In the genomic region with DNA sequence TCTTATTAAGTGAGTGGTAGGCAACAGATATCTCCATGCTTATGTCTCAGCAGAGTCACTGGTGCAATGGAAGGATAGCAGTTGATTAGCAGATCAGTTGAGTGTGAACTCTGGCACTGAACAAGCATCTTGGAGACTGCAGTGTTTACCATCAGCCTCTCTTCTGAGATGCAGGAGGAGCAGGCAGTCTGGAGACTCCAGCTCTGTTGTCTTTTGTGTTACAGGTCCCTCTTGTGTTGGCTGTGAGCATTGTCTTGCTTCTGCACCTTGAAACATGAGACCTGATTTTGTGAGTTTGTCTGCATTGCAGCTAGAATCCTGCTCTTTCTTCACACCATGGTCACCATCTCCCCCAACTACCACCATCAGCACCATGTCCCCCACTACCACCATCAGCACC, we compare ENCODE assay signal across 8 mouse cellular contexts. TPM values are rescaled to one million over a fixed set of nuclear protein-coding genes. Genes with fewer than 3 reads are reported as not detected.
DNase-seq lines count a peak whose midpoint lies in the region.

No protein-coding gene starts in this region.

- intact Hi-C loops in left cerebral cortex, postnatal 25 days (cut with DNase I), result loop anchor here (1.0 to 2.0 kb wide), 2 partner anchors 138 to 192 kb away; no protein-coding TSS in a partner anchor

- DNase-seq in heart, adult 18-20 months, result peak; percentile 38 to 50
- no peak for DNase-seq in heart, adult 11 months
- peak; percentile 37 to 55 for DNase-seq in CD8-positive naive resting alpha-beta T cell, adult 2 months (ENCODE audit: low read depth in 2 of 2, low spot score in 2 of 2)
- peak; percentile 71 to 79 for DNase-seq in cerebellum, postnatal 25 days
- DNase-seq in induced T-regulatory cell, adult 2 months (ENCODE audit: low read depth), result peak; percentile 81
- peak; percentile 65 to 78 for DNase-seq in left cerebral cortex, postnatal 25 days (ENCODE audit: low spot score in 2 of 2)
- DNase-seq in ovary, postnatal 14 days (ENCODE audit: low spot score), result peak; percentile 29
- no peak for DNase-seq in urinary bladder, adult 18-20 months (ENCODE audit: low spot score in 2 of 2)

RNA-seq across cellular contexts. Expression of a gene that starts 21.1 kb away (rescaled TPM):
- 1 to 10 TPM in 1 of 2 experiments, under 1 TPM in 1; 0.89 to 1.5 TPM for total RNA-seq in heart, adult 18-20 months (2021)
- total RNA-seq in left cerebral cortex, postnatal 25 days (2021), result 10 to 100 TPM; 23.9 to 26.1 TPM

Comparison
In these comparisons a context has a peak if more than half of its experiments do, and no peak if none do; other contexts are left out.
1. DNase-seq: peak in heart, adult 18-20 months (2 of 2), CD8-positive naive resting alpha-beta T cell, adult 2 months (2 of 2), cerebellum, postnatal 25 days (2 of 2), induced T-regulatory cell, adult 2 months (single experiment), left cerebral cortex, postnatal 25 days (2 of 2) and ovary, postnatal 14 days (single experiment); none in heart, adult 11 months (single experiment) and urinary bladder, adult 18-20 months (0 of 2).
2. RNA of a gene that starts 21.1 kb away (total RNA-seq): 23.9 to 26.1 TPM in left cerebral cortex, postnatal 25 days; 0.89 to 1.5 TPM in heart, adult 18-20 months; every median in the first group is over 4 times any median in the second.